Mouse (Mus musculus) cortical plate, adult 2 months (tissue): ENCODE data around the gene Abl2. TPM values are rescaled to one million over a fixed set of nuclear protein-coding genes. Genes with fewer than 3 reads are reported as not detected.

Experiments used
- H3K27ac ChIP-seq: fragments of 200-500 bp; 2 replicates; pipeline ENCODE4 v1.5.1; 2012; ENCODE audit warnings: low read length, control low read depth, inconsistent platforms; ENCODE audit not compliant: insufficient read depth
- H3K4me1 ChIP-seq: fragments of 200-500 bp; 2 replicates; pipeline ENCODE4 v1.6.1; 2011; ENCODE audit warnings: low read length; ENCODE audit not compliant: control insufficient read depth, insufficient read depth
- H3K4me3 ChIP-seq: fragments of 200-500 bp; 2 replicates; pipeline ENCODE4 v1.5.1; 2011; ENCODE audit warnings: mild to moderate bottlenecking, low read length, control low read depth; ENCODE audit not compliant: insufficient read depth
- CTCF ChIP-seq: fragments of 200-500 bp; IDR thresholded peaks from 2 replicates; pipeline ENCODE4 v1.5.1; 2011; ENCODE audit warnings: mild to moderate bottlenecking, control low read depth, low read length; ENCODE audit not compliant: insufficient read depth; ENCODE audit errors: extremely low read depth
- POLR2A ChIP-seq: fragments of 200-500 bp; IDR thresholded peaks from 2 replicates; pipeline ENCODE4 v1.6.1; 2011; ENCODE audit warnings: mild to moderate bottlenecking, low read length, control low read depth; ENCODE audit not compliant: insufficient read depth; ENCODE audit errors: extremely low read depth
- polyA plus RNA-seq: library from polyadenylated mRNA; depleted of rRNA; stranded (reverse); fragments of >200 nt; gene quantifications from 2 replicates; pipeline ENCODE4 v1.2.3, GENCODE M21; 2012

The Abl2 gene
- polyA plus RNA-seq, 1 experiment: 16.9 TPM

DNA sequence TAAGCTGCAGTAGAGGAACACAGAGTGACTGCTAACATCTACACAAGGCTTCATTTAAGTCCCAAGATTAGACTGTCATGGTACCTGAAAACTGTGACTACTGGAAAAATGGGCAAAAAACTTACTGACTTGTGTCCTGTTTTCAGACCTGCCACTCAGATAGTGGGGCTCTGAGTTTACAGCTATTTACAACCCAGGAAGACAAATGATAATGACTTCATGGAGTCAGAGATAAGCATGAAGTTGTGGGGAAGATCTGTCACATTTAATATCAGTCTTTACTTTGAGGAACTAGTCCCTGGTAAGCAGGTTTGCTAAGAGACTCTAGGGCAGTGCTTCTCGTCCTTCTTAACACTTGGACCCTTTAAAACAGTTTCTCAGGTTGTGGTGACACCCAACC lies 51.7 kb downstream of the Abl2 start:
- H3K27ac ChIP-seq: no peak overlapping the region
- TF ChIP-seq CTCF: no peak
- TF ChIP-seq POLR2A: no peak
- H3K4me1 ChIP-seq: peaks cover 8% of the 10 kb centered on the region
- no peak overlapping the region for H3K4me3 ChIP-seq

DNA sequence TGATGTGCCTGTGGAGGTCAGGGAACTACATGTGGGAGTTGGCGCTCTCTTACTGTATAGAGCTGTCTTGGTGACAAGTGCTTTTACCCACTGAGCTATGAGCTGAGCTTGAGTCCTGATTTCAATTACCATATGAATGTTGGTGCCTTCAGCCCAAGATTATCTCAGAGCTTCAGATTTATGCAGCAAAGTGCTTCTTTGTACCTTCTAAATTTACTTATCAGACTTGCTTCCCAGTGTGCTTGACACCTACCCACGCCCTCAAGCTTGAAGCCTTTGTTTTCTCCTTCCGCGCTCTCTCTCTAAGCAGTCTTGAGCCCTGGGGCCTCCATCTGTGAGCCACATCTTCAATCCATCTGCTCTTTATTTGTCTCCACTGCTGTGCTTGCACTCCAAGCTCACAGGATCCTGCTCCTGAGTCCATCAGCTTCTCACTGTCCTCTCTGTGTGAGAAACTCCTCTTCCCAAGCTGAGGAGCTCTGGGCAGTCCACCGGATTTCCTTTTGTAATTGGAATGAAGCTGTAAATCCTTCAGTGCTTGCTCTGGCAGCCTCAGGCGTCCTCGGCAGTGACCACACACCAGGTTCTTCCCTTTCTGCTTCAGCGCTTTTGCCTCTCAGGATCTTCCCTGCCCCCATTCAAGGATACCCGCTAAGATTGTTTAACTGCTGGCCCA lies 55.4 kb downstream of the Abl2 start:
- TF ChIP-seq POLR2A: no peak
- no peak for TF ChIP-seq CTCF
- Histone ChIP-seq H3K4me3 (no peak overlapping the region), H3K27ac (0 out of 2 replicates have a peak overlapping the region, but pooled peaks have one; percentile 67), H3K4me1 (peaks cover 12% of the 10 kb centered on the region)

DNA sequence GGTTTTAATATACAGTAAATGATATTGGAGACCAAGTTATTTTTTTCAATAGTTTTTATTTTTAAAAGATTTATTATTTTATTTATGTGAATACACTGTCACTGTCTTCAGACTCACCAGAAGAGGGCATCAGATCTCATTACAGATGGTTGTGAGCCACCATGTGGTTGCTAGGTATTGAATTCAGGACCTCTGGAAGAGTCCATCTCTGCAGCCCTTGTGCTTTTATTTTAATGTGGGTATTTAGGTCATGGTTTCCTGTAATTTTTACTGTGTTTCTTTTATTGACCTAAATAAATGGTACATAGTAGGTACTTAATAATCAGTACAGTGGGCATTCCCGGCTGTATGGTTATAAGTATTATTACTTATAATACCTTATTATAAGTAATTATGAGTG lies 56.1 kb downstream of the Abl2 start:
- TF ChIP-seq CTCF (no peak), POLR2A (no peak)
- no peak overlapping the region for H3K27ac ChIP-seq
- H3K4me1 ChIP-seq: peaks cover 12% of the 10 kb centered on the region
- H3K4me3 ChIP-seq: no peak overlapping the region

DNA sequence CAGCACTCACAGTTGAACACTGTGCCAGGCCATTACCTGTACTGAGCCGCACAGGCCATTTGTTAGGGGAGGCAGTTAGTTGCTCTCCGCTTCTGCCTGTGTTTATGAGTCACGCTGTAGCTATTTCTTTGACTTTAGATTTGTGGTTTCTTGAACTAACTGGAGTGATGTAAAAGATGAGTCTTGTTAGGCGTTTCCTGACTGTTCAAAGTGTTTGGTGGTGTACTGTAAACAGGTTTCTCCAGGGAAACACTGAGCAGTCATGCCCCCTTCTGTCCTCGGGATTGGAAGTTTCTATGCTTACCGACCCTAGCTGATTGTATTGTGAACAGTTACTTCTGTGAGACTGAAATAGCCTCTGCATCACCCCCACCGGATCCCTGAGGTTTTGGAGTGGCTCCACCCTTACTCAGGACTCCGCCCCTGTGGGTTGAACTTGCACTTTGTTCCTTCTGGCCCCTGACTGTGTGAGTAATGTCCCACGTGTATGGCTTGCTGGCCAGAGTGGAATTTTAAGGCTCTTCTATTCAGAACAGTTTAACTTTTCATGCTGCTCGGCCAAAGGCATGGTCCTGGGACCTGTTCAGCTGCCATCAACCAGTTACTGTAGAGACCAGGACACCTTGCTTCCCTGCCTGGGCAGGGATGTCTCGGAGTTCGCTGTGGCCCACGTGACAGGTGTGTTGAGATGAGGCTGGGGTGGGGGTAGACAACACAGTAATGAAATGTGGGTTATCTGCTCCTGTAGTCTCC lies 57.0 kb downstream of the Abl2 start:
- H3K4me1 ChIP-seq: peaks cover 12% of the 10 kb centered on the region
- no peak overlapping the region for H3K4me3 ChIP-seq
- no peak overlapping the region for H3K27ac ChIP-seq
- no peak for TF ChIP-seq POLR2A
- TF ChIP-seq CTCF: no peak

DNA sequence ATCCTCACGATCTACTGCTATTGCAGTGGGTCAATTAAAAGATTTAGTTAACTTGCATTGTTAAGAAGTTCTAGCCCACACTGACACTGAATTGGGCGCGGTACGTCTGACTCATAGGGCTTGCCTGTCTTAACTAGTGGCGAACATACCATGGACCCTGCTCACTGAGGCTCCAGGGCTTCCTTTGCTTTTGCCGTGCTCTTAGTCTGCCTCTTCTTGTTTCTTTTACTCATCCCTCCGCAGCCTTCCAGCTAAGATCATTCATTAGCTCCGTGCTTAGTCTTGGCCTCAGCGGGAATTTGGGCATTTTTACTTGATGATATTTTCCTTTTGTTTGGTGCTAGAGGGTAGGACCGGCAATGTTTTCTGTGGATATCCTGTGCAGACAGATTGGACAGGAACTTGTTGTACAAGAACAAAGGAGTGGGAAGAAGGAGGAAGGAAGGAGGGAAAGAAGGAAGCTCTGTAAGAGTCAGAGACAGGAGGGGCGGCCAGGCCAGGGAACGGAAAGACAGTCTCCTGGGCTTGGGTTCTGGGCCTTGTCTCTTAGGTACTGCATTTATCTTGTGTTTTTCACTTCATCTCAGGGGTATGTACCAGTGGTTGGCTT lies 58.5 kb downstream of the Abl2 start:
- TF ChIP-seq CTCF (no peak), POLR2A (no peak)
- no peak overlapping the region for H3K27ac ChIP-seq
- H3K4me1 ChIP-seq: peaks cover 12% of the 10 kb centered on the region
- no peak overlapping the region for H3K4me3 ChIP-seq

DNA sequence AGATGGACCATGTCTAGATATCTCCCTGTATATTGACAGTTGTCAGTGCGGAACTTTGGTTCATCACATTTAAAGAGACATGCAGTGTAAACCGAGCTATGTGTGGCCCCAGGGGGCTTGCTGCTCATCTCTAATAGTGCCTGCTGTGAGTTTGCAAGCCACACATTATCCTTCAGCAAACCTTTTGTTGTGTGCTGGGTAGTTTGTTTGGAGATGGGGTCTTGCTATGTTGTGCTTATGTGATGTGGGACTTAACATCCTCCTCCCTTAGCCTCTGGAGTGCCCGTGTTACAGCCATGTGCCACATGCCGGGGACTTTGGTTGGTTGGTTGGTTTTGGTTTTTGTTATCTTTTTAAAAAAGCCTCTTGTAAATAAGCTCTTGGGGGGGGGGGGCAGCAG lies 59.2 kb downstream of the Abl2 start:
- TF ChIP-seq CTCF: no peak
- TF ChIP-seq POLR2A: no peak
- Histone ChIP-seq H3K4me1 (peaks cover 12% of the 10 kb centered on the region), H3K27ac (no peak overlapping the region), H3K4me3 (no peak overlapping the region)

DNA sequence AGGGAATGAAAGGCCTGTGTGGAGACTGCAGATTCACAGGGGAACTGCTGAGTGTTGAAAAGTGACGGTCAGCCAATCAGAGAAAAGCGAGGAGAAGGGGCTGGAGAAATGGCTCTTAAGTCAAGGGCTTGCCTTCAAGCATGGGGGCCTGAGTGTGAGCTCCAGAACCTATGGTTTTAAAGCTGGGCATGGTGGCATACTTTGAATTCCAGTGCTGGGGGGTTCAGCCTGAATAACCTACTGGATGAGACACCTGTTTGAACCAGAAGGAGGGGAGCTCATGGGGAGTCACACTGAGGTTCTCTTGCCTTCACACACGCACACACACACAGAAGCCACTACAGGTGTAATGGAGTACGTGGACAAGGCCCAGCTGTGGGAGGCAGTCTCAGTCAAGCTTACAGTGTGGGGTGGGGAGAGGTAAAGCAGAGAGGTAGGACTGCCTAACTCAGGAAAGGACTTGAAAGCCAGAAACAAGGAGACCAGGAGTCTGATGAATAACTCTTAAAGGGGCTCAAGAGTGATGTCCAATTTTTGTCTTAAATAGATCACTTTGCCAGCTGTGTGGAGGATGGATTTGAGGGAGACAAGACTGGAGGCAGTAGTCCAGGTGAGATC lies 61.8 kb downstream of the Abl2 start:
- H3K27ac ChIP-seq: no peak overlapping the region

DNA sequence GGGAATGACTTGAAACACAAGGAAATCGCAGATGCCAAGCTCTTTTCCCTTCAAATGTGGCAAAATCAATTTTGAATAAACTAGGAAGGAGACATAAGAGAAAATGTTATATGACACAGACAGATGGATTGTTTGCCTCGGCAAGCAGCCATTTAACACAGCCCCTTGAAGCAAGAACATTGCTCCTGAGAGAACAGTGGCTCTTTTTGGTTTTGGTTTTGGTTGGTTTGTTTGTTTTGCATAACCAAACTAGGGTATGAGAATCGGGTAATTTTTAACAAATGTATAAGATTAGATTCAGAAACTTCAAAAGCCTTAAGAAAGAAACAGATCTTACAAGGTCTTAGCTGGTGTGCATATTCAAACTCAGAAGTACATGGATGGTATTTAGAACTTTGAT lies 62.4 kb downstream of the Abl2 start:
- Histone ChIP-seq H3K4me3 (no peak overlapping the region), H3K4me1 (peaks cover 9% of the 10 kb centered on the region), H3K27ac (no peak overlapping the region)
- no peak for TF ChIP-seq POLR2A
- TF ChIP-seq CTCF: no peak

More for the DNA sequence above, 61.8 kb downstream of the Abl2 start:
- TF ChIP-seq CTCF (no peak), POLR2A (no peak)
- peaks cover 9% of the 10 kb centered on the region for H3K4me1 ChIP-seq
- H3K4me3 ChIP-seq: no peak overlapping the region

DNA sequence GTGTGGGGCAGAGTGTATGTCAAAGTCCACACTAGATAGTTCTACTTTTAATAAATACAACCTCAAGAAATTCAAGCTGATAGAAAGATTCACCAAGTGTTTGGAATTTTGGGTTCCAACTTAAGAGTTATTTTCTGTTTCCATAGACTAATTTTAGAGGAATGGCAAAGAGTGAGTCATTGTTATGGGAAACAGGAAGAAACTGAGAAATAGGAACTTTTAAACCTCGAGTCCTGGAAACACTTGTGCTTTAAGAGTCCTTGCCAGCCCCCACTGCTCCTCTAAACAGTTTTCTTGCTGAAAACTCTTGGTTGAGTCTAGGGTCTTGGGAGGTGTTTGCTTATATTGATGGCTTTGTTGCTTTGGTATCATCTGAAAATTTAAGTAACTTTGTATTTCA lies 65.6 kb downstream of the Abl2 start:
- Histone ChIP-seq H3K27ac (no peak overlapping the region), H3K4me1 (peaks cover 5% of the 10 kb centered on the region), H3K4me3 (no peak overlapping the region)
- TF ChIP-seq POLR2A: no peak
- no peak for TF ChIP-seq CTCF
